Mouse (Mus musculus) heart, embryonic 16.5 days (tissue): ENCODE measurements around the gene Sox5. TPM values are rescaled to one million over a fixed set of nuclear protein-coding genes. Genes with fewer than 3 reads are reported as not detected.

Experiments used
- ATAC-seq: fragments of 200-750 bp; cut with Nextera tagmentation; replicated peaks from 2 replicates; pipeline ENCODE4 v1.8.0; 2017; ENCODE audit warnings: moderate number of reproducible peaks; ENCODE audit not compliant: insufficient read depth, low FRiP score; ENCODE audit errors: extremely low read depth
- H3K27ac ChIP-seq: fragments of 300-500 bp; sonication (generic); 2 replicates; pipeline ENCODE4 v1.5.1; 2014; ENCODE audit warnings: mild to moderate bottlenecking, low read length, control low read depth, moderate library complexity
- H3K27me3 ChIP-seq: fragments of 300-500 bp; sonication (generic); 2 replicates; pipeline ENCODE4 v1.6.1; 2014; ENCODE audit warnings: low read length, mixed read lengths; ENCODE audit not compliant: control insufficient read depth, insufficient read depth
- H3K36me3 ChIP-seq: fragments of 300-500 bp; sonication (generic); 2 replicates; pipeline ENCODE4 v1.6.1; 2014; ENCODE audit not compliant: control insufficient read depth, insufficient read depth
- H3K4me1 ChIP-seq: fragments of 300-500 bp; sonication (generic); 2 replicates; pipeline ENCODE4 v1.6.1; 2014; ENCODE audit warnings: low read length, mixed read lengths; ENCODE audit not compliant: control insufficient read depth, insufficient read depth
- H3K4me2 ChIP-seq: fragments of 300-500 bp; sonication (generic); 2 replicates; pipeline ENCODE4 v1.6.1; 2014; ENCODE audit warnings: low read depth, mild to moderate bottlenecking, control low read depth, low read length
- H3K4me3 ChIP-seq: fragments of 300-500 bp; sonication (generic); 2 replicates; pipeline ENCODE4 v1.5.1; 2014; ENCODE audit warnings: mild to moderate bottlenecking, control low read depth, low read length
- H3K9ac ChIP-seq: fragments of 300-500 bp; sonication (generic); 2 replicates; pipeline ENCODE4 v1.6.1; 2014; ENCODE audit warnings: low read length, control low read depth
- H3K9me3 ChIP-seq: fragments of 300-500 bp; sonication (generic); replicated peaks from 2 replicates; pipeline ENCODE4 v1.6.1; 2016; ENCODE audit warnings: low read length; ENCODE audit not compliant: control insufficient read depth
- WGBS: fragments of 180-500 bp; shearing (Covaris S2); extraction: QIAGEN DNeasy Blood & Tissue Kit; methylation state at CpG from one replicate; pipeline ENCODE4 v1.1.7; 2014; 5-methylcytosine and 5-hydroxymethylcytosine counted together
- polyA plus RNA-seq: library from polyadenylated mRNA; unstranded; fragments of >200 nt; fragmentation: Nextera tagmentation; extraction: Ambion mirVana; gene quantifications from 2 replicates; pipeline ENCODE4 v1.2.1, GENCODE M21; 2015

Gene Sox5
- polyA plus RNA-seq, 1 experiment from 2014 or later, result 8.8 TPM

DNA sequence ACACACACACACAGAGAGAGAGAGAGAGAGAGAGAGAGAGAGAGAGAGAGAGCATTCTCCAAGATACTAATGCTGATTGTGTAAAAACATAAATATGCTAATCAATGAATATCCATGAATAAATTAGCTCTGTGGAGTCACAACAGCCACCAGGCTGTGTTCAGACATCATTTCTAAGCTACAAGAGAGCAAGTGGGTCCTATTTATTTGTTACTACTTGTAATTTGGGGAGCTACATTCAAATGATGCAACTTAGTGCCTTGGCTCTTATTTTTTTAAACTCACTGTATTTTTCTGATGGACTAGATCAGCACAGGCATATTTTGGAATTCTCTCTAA is 877.1 kb downstream of the Sox5 start:
- Histone ChIP-seq H3K9ac (no peak overlapping the region), H3K4me1 (no peaks in the 10 kb centered on the region), H3K9me3 (no peaks in the 10 kb centered on the region), H3K4me3 (no peak overlapping the region), H3K27ac (no peak overlapping the region), H3K36me3 (no peaks in the 10 kb centered on the region), H3K4me2 (no peak overlapping the region), H3K27me3 (no peaks in the 10 kb centered on the region)
- no peak for ATAC-seq

DNA sequence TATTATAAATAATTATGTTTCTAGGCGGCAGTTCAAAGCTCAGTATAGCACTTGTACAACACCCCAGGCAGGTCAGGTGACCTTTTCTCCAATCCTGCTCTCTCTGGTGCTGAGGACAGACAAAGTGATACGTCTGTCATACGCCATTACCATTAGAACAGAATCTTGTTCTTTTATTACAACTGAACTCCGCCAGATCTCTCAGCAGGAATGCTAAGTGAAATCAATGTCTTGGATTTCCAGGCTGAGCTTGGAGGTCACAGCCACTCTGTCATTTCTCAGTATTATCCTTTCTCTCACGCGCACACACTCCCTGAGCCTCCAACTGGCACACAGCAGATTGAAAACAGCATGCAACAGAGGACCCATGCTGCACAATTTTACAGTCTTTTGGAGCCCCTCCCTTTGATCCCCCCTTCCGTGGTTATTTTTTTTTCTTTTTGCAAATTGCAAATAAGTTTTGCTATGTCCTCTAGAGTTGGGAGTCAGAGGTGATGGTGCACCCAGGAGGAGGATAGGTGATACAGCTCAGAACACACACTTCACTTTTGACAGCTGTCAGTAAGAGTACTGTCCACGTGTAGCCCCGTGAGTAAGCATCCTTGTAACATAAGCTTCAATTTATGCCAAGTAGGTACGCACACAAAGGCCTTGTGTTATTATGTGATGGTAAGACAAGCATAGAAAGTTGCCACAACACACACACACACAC is 877.6 kb downstream of the Sox5 start:
- WGBS, result 74% methylated on average over 10 of the region's 10 CpGs
- Histone ChIP-seq H3K27me3 (no peaks in the 10 kb centered on the region), H3K9ac (no peak overlapping the region), H3K27ac (no peak overlapping the region), H3K4me2 (no peak overlapping the region), H3K4me1 (no peaks in the 10 kb centered on the region), H3K9me3 (no peaks in the 10 kb centered on the region), H3K36me3 (no peaks in the 10 kb centered on the region), H3K4me3 (no peak overlapping the region)
- ATAC-seq, result no peak

DNA sequence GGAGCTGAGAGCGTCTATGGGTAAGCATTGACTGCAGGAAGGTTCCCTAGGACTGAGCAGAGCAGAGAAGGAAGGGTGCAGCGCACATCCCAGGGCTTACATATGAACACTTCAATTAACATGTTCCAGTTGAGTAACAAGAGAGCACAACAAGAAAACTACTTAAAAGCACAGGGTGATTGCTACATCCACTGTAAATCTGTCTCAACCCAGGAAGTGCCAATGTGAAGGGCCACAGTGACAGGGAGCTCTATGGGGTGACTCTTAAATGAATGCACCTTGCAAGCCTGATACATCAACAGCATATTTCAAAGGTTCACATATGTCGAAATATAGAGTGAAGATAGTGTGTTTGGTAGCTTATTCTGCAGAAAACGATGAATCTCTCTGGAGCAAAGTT is 880.9 kb downstream of the Sox5 start:
- no peak for ATAC-seq
- no peaks in the 10 kb centered on the region for H3K4me1 ChIP-seq
- 95% methylated on average over 4 of the region's 4 CpGs for WGBS

GRCm38 (mm10) chr6:143895092-143895491 is 886.7 kb downstream of the Sox5 start:
- Histone ChIP-seq H3K27me3 (no peaks in the 10 kb centered on the region), H3K9ac (no peak overlapping the region), H3K4me3 (no peak overlapping the region), H3K9me3 (no peaks in the 10 kb centered on the region), H3K36me3 (no peaks in the 10 kb centered on the region), H3K27ac (no peak overlapping the region), H3K4me1 (no peaks in the 10 kb centered on the region), H3K4me2 (no peak overlapping the region)
- no peak for ATAC-seq
- 82% methylated on average over 6 of the region's 6 CpGs for WGBS

More for the DNA sequence above, 880.9 kb downstream of the Sox5 start:
- Histone ChIP-seq H3K36me3 (no peaks in the 10 kb centered on the region), H3K9me3 (no peaks in the 10 kb centered on the region), H3K27me3 (no peaks in the 10 kb centered on the region), H3K27ac (no peak overlapping the region), H3K4me2 (no peak overlapping the region), H3K4me3 (no peak overlapping the region), H3K9ac (no peak overlapping the region)

DNA sequence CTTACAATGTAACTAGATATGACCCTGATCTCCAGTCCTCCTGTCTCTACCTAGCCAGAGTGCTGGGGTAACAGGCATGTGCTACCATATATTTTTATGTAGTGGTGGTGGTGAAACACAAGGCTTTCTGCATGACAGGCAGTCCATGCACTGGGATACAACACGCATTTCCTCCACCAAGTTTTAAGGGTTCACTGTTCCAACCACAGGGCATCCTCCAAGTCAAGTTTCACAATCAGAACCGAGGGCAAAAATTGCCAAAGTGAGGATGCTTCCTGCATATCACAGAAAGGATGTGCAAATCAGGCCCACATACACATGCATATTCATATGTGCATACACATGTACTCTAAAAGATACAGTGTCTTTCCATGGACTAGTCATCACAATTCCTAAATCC is 888.9 kb downstream of the Sox5 start:
- no peaks in the 10 kb centered on the region for H3K9me3 ChIP-seq
- no peaks in the 10 kb centered on the region for H3K4me1 ChIP-seq
- no peaks in the 10 kb centered on the region for H3K36me3 ChIP-seq
- ATAC-seq, result no peak
- no peak overlapping the region for H3K4me2 ChIP-seq
- no peak overlapping the region for H3K4me3 ChIP-seq
- no peaks in the 10 kb centered on the region for H3K27me3 ChIP-seq
- 84% methylated on average over 2 of the region's 2 CpGs for WGBS
- H3K9ac ChIP-seq, result no peak overlapping the region
- H3K27ac ChIP-seq, result no peak overlapping the region

- Histone ChIP-seq H3K36me3 (no peaks in the 10 kb centered on the region), H3K9me3 (no peaks in the 10 kb centered on the region), H3K4me2 (no peak overlapping the region), H3K9ac (no peak overlapping the region), H3K4me3 (no peak overlapping the region), H3K4me1 (no peaks in the 10 kb centered on the region), H3K27me3 (no peaks in the 10 kb centered on the region), H3K27ac (no peak overlapping the region)
- WGBS, result 75% methylated on average over 7 of the region's 7 CpGs
- ATAC-seq, result no peak
These were observed 893.2 kb downstream of the Sox5 start for GRCm38 (mm10) chr6:143888556-143888955.

GRCm38 (mm10) chr6:143878525-143878924 is 903.3 kb downstream of the Sox5 start:
- no peaks in the 10 kb centered on the region for H3K36me3 ChIP-seq
- no peaks in the 10 kb centered on the region for H3K9me3 ChIP-seq
- no peaks in the 10 kb centered on the region for H3K4me1 ChIP-seq
- H3K4me3 ChIP-seq, result no peak overlapping the region
- H3K27ac ChIP-seq, result no peak overlapping the region
- H3K4me2 ChIP-seq, result no peak overlapping the region
- WGBS, result 79% methylated on average over 6 of the region's 6 CpGs
- no peak for ATAC-seq
- no peaks in the 10 kb centered on the region for H3K27me3 ChIP-seq
- H3K9ac ChIP-seq, result no peak overlapping the region

GRCm38 (mm10) chr6:143868790-143869189 is 913.0 kb downstream of the Sox5 start:
- H3K27ac ChIP-seq, result no peak overlapping the region
- H3K4me3 ChIP-seq, result no peak overlapping the region
- no peak overlapping the region for H3K4me2 ChIP-seq
- H3K9ac ChIP-seq, result no peak overlapping the region
- peaks cover 2% of the 10 kb centered on the region; the same call in 1 of the 2 replicates for H3K4me1 ChIP-seq
- no peaks in the 10 kb centered on the region for H3K36me3 ChIP-seq
- no peaks in the 10 kb centered on the region for H3K9me3 ChIP-seq
- no peak for ATAC-seq
- 48% methylated on average over 3 of the region's 3 CpGs for WGBS
- no peaks in the 10 kb centered on the region for H3K27me3 ChIP-seq

GRCm38 (mm10) chr6:143868155-143868685 is 913.6 kb downstream of the Sox5 start:
- no peak for ATAC-seq
- Histone ChIP-seq H3K4me2 (no peak overlapping the region), H3K4me1 (peaks cover 2% of the 10 kb centered on the region; the same call in 1 of the 2 replicates), H3K27ac (no peak overlapping the region), H3K4me3 (no peak overlapping the region), H3K27me3 (no peaks in the 10 kb centered on the region), H3K9ac (no peak overlapping the region), H3K9me3 (no peaks in the 10 kb centered on the region), H3K36me3 (no peaks in the 10 kb centered on the region)
- WGBS, result 74% methylated on average over 3 of the region's 3 CpGs
